Mouse (Mus musculus) spleen, adult 2 months (tissue): ENCODE results near the gene Nrap. TPM values are rescaled to one million over a fixed set of nuclear protein-coding genes. Genes with fewer than 3 reads are reported as not detected.

Experiments
- DNase-seq, 2 experiments: peaks; one replicate each; pipeline versions ENCODE4 v3.0.0 to v3.0.0-alpha.2; 2012 to 2021; ENCODE audit warnings: low spot score in 2 of 2, low read depth in 1 of 2
- H3K27ac ChIP-seq: fragments of 200-500 bp; 2 replicates; pipeline ENCODE4 v1.5.1; 2012; ENCODE audit warnings: low read length, inconsistent platforms; ENCODE audit not compliant: insufficient read depth
- H3K27me3 ChIP-seq: fragments of 200-500 bp; 2 replicates; pipeline ENCODE4 v1.6.1; 2012; ENCODE audit warnings: mild to moderate bottlenecking, moderate library complexity, low read length, inconsistent platforms; ENCODE audit not compliant: control insufficient read depth, insufficient read depth
- H3K36me3 ChIP-seq: fragments of 200-500 bp; 2 replicates; pipeline ENCODE4 v1.6.1; 2012; ENCODE audit warnings: mild to moderate bottlenecking, low read length, inconsistent platforms; ENCODE audit not compliant: control insufficient read depth, insufficient read depth
- H3K4me1 ChIP-seq: fragments of 200-500 bp; 2 replicates; pipeline ENCODE4 v1.6.1; 2011; ENCODE audit warnings: inconsistent platforms; ENCODE audit not compliant: control insufficient read depth, insufficient read depth, insufficient read length
- H3K4me3 ChIP-seq: fragments of 200-500 bp; 2 replicates; pipeline ENCODE4 v1.5.1; 2011; ENCODE audit warnings: mild to moderate bottlenecking, inconsistent platforms; ENCODE audit not compliant: insufficient read depth, insufficient read length; ENCODE audit errors: extremely low read depth
- CTCF ChIP-seq: fragments of 200-500 bp; IDR thresholded peaks from 2 replicates; pipeline ENCODE4 v1.5.1; 2011; ENCODE audit warnings: mild to moderate bottlenecking, inconsistent platforms; ENCODE audit not compliant: insufficient read depth, insufficient read length, insufficient replicate concordance; ENCODE audit errors: extremely low read depth
- POLR2A ChIP-seq: fragments of 200-500 bp; IDR thresholded peaks from 2 replicates; pipeline ENCODE4 v1.6.1; 2011; ENCODE audit warnings: low read depth, low read length, inconsistent platforms
- WGBS: fragments of 180-500 bp; shearing (Covaris S2); methylation state at CpG from one replicate; pipeline ENCODE4 v1.1.7; 2018; 5-methylcytosine and 5-hydroxymethylcytosine counted together
- polyA plus RNA-seq: library from polyadenylated mRNA; depleted of rRNA; stranded (reverse); fragments of >200 nt; gene quantifications from 2 replicates; pipeline ENCODE4 v1.2.3, GENCODE M21; 2012

The Nrap gene
- polyA plus RNA-seq, 1 experiment, result 0.01 TPM

GRCm38 (mm10) chr19:56391307-56392046 is 1.6 kb upstream of the Nrap start:
- DNase-seq, result peak in 1 of 2 experiments; percentile 48
- WGBS, result 50% methylated on average over 6 of the region's 6 CpGs
- Histone ChIP-seq H3K27ac (no peak overlapping the region), H3K36me3 (no peaks in the 10 kb centered on the region), H3K27me3 (no peaks in the 10 kb centered on the region), H3K4me3 (no peak overlapping the region), H3K4me1 (no peaks in the 10 kb centered on the region)
- TF ChIP-seq POLR2A, result no peak
- TF ChIP-seq CTCF, result no peak

GRCm38 (mm10) chr19:56389176-56389575 is 661 bp downstream of the Nrap start:
- Histone ChIP-seq H3K27me3 (no peaks in the 10 kb centered on the region), H3K4me3 (no peak overlapping the region), H3K4me1 (no peaks in the 10 kb centered on the region), H3K36me3 (no peaks in the 10 kb centered on the region), H3K27ac (no peak overlapping the region)
- TF ChIP-seq CTCF, result no peak
- TF ChIP-seq POLR2A, result no peak
- 93% methylated on average over 11 of the region's 11 CpGs for WGBS
- no peak for DNase-seq

GRCm38 (mm10) chr19:56387726-56388302 is 2.0 kb downstream of the Nrap start:
- no peak for TF ChIP-seq CTCF
- no peak for TF ChIP-seq POLR2A
- 80% methylated on average over 4 of the region's 4 CpGs for WGBS
- DNase-seq, result no peak
- no peaks in the 10 kb centered on the region for H3K36me3 ChIP-seq
- no peaks in the 10 kb centered on the region for H3K27me3 ChIP-seq
- no peak overlapping the region for H3K4me3 ChIP-seq
- H3K4me1 ChIP-seq, result no peaks in the 10 kb centered on the region
- no peak overlapping the region for H3K27ac ChIP-seq

GRCm38 (mm10) chr19:56386095-56386494 is 3.7 kb downstream of the Nrap start:
- no peaks in the 10 kb centered on the region for H3K27me3 ChIP-seq
- no peak overlapping the region for H3K27ac ChIP-seq
- H3K4me1 ChIP-seq, result no peaks in the 10 kb centered on the region
- 92% methylated on average over 10 of the region's 10 CpGs for WGBS
- no peaks in the 10 kb centered on the region for H3K36me3 ChIP-seq
- H3K4me3 ChIP-seq, result no peak overlapping the region
- no peak for DNase-seq
- no peak for TF ChIP-seq POLR2A
- TF ChIP-seq CTCF, result no peak

- 91% methylated on average over 5 of the region's 5 CpGs for whole genome bisulfite sequencing
- Histone ChIP-seq H3K27ac (no peak overlapping the region), H3K4me1 (no peaks in the 10 kb centered on the region), H3K36me3 (no peaks in the 10 kb centered on the region), H3K4me3 (no peak overlapping the region), H3K27me3 (no peaks in the 10 kb centered on the region)
- no peak for DNase-seq
- TF ChIP-seq CTCF (no peak), POLR2A (no peak)
Measured at GRCm38 (mm10) chr19:56385546-56385945, 4.3 kb downstream of the Nrap start.

- DNase-seq, result no peak
- no peaks in the 10 kb centered on the region for H3K27me3 ChIP-seq
- H3K4me1 ChIP-seq, result no peaks in the 10 kb centered on the region
- 81% methylated on average over 10 of the region's 10 CpGs for WGBS
- TF ChIP-seq POLR2A, result no peak
- no peak for TF ChIP-seq CTCF
- H3K4me3 ChIP-seq, result no peak overlapping the region
- H3K27ac ChIP-seq, result no peak overlapping the region
- H3K36me3 ChIP-seq, result no peaks in the 10 kb centered on the region
Measured at GRCm38 (mm10) chr19:56381407-56381806, 8.4 kb downstream of the Nrap start.

- DNase-seq, result peak in 1 of 2 experiments; percentile 29
- H3K36me3 ChIP-seq, result no peaks in the 10 kb centered on the region
- no peak overlapping the region for H3K4me3 ChIP-seq
- TF ChIP-seq POLR2A (no peak), CTCF (no peak)
- WGBS, result 83% methylated on average over 7 of the region's 7 CpGs
- H3K27ac ChIP-seq, result no peak overlapping the region
- no peaks in the 10 kb centered on the region for H3K27me3 ChIP-seq
- no peaks in the 10 kb centered on the region for H3K4me1 ChIP-seq
Measured at GRCm38 (mm10) chr19:56380341-56380740, 9.5 kb downstream of the Nrap start.
